Mouse (Mus musculus) skeletal muscle tissue, adult 2 months (tissue): Measurements from ENCODE around the gene Batf3.

Source experiments
- DNase-seq: peaks from one replicate; pipeline ENCODE4 v3.0.0-alpha.2; 2012; ENCODE audit warnings: low read depth, low spot score

Gene Batf3

GRCm38 (mm10) chr1:191086304-191086878 is 11.3 kb upstream of the Batf3 start:
- DNase-seq, result no peak

GRCm38 (mm10) chr1:191086960-191087359 is 10.7 kb upstream of the Batf3 start:
- DNase-seq, result no peak

GRCm38 (mm10) chr1:191087955-191088354 is 9.7 kb upstream of the Batf3 start:
- DNase-seq, result no peak

DNA sequence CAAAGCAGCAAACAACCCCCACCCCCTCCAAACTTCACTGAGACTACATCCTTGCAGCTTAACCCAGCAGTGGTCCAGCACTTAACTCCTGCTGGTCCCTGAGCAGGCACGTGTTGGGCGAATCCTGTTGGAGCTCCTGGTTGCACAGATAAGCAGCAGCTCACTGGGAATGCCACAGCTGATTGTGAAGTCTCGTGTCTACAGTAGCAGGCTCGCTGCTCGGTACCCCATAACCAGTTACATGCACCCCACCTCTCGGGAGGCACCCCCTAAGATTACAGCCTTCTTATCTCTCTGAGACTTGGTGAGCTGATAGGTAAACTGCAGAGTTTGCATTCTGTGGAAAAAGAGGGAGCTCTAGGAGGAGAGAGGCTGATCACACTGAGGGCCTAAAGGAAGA is 8.3 kb upstream of the Batf3 start:
- DNase-seq, result no peak

DNA sequence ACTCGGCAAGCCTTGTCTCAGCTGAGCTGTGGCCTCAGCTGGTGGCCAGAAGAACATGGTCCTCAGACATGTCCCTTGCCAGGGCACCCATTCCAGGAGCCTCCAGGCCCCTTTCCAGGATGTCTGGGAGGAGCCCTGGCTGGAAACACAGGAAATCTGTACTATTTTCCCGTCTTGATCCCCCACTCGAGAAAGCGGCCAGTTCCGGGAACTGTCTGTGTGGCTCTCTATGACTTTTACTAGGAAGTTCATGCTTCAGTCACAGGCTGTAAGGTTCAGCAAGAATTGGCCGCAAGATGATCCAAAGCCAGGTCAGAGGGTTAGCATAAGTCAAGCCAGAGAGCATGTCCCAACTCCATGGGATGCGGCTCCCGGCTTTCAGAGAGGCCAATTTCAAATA is 5.6 kb upstream of the Batf3 start:
- no peak for DNase-seq

- DNase-seq, result no peak
These were observed 4.1 kb upstream of the Batf3 start for GRCm38 (mm10) chr1:191093578-191093977.

DNA sequence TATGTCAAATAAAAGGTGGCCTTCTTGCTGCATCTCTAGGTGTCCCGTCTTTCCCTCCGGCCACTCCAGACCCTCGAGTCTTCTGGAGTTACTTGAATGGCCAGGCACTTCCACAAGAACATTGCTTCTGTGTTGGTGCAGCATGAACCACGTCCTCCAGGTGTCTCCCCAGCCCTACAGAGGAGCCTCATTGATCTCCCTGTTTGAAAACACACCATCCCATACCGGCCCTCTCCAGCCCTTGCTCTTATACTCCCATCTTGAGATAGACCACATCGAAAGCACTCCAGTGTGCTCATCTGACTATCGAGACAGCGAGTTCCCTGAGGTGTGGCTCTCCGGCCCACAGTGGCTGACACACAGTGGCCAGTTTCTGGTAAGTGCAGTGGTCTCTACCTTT is 2.6 kb upstream of the Batf3 start:
- no peak for DNase-seq

GRCm38 (mm10) chr1:191096871-191097681 is 571 bp upstream of the Batf3 start:
- DNase-seq, result no peak

GRCm38 (mm10) chr1:191099114-191099513 is 1.5 kb downstream of the Batf3 start:
- no peak for DNase-seq

- DNase-seq, result no peak
These were observed 2.2 kb downstream of the Batf3 start for GRCm38 (mm10) chr1:191099772-191100291.

- no peak for DNase-seq
These were observed 5.2 kb downstream of the Batf3 start for GRCm38 (mm10) chr1:191102730-191103370.

DNA sequence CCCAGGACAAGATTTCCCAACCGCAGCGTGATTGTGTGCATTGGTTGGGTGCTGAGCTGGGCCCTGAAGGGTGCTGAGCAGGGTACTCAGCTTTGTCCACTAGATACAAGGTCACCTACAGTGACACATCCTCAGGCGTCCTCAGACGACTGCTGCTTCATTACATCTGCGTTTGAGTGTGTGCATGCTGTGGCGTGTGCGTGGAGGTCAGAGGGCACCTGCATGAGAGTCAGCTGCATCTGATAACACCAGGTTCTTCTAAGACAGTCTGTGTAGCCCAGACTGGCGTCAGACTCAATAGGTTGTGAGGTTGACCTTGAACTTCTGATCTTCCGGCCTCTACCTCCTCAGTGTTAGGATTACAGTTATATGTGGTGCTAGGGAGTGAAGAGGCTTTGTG is 7.6 kb downstream of the Batf3 start:
- DNase-seq, result no peak

GRCm38 (mm10) chr1:191107306-191107705 is 9.7 kb downstream of the Batf3 start:
- DNase-seq, result no peak

DNA sequence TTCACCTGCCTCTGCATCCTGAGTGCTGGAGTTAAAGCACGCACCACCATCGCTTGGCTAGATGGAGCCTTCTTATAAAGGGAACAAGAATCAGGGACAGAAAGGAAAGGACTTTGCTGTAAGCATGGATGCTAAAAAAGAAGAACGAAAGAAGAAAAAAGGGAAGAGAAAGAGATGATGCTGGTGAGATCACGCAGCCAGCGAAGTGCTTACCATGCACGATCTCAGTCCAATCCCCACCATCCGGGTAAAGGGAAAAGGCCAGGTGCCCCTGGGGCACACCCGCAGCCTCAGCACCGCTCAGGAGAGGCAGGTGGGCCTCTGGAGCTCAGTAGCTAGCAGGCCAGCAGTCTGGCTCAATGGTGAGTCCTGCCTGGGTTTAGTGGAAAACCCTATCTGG is 12.3 kb downstream of the Batf3 start:
- DNase-seq, result no peak

DNA sequence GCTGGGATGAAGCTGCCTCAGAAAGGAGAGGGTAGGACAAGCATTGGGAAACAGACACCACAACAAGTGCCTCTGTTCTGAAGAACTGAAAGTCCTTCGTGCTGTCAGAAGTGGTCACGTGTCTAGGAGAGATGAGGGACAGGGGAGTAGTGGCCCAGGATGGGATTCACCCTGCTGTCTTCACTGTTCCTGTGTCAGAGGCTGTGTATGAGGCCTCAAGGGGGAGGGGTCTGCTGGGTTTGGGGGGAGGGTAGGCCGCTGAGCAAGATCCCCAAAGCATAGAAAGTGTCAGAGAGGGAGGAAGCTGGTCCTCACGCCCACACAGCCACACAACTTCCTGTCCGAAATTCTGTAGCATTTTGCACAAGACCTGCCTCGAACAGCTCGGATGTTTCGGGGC is 13.5 kb downstream of the Batf3 start:
- DNase-seq, result peak; percentile 33

GRCm38 (mm10) chr1:191114868-191115267 is 17.2 kb downstream of the Batf3 start:
- no peak for DNase-seq

DNA sequence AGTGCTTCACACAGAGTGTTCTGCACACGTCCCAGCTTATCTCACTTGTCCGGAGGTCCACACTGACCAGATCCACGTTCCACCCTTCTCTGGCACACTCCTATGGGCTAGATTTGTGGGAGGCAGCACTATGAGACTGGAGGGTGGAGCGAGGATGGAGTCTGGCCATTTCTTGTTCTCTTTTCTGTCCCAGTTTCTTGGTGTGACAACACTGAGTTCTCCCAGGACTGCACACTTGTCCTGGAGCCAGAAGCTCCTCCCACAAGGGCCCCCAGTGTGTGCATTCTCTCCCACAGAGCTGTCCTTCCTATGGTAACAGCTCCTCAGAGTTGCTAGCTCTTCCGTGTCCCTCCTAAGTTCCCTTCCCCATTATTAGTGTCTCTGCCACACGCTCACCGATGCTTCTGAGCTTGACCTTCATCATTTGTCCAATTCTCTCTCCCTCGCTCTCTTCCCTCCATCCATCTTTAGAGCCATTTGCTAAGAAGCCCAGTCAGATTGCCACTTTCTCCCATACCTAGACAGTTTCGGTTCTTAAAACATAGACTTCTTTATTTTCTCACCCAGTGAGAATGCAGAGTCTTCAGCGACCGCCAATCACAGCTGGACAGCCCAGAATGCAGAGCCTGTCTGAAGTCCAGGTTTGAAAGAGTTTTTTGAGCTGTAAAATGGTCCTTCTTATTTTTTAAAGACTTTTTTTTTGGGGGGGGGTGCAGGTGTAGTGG is 18.0 kb downstream of the Batf3 start:
- DNase-seq, result no peak

- peak; percentile 47 for DNase-seq
These were observed 25.1 kb downstream of the Batf3 start for GRCm38 (mm10) chr1:191122744-191123143.

GRCm38 (mm10) chr1:191123696-191124095 is 26.0 kb downstream of the Batf3 start:
- no peak for DNase-seq

DNA sequence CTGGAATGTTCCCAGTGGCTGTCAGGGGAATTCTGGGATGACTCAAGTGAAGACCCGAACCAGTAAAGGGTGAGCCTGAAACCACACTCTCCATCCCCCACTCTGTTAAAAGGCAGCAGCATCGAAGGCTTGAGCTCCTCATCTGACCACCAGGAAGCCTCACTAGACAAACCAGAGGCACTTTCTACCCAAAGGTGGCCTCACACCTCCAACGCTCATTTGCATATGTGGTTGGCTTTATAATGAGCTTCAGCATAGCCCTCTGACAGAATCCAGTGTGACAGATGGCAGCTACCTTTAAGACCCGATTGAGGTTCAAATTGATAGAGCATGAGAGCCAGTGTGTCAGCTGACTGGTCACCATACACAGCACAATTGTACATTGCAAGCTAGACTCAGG is 26.6 kb downstream of the Batf3 start:
- DNase-seq, result no peak

GRCm38 (mm10) chr1:191125811-191126638 is 28.4 kb downstream of the Batf3 start:
- peak; percentile 32 for DNase-seq
